9 mouse cellular contexts compared by ENCODE assay signal in the genomic region with DNA sequence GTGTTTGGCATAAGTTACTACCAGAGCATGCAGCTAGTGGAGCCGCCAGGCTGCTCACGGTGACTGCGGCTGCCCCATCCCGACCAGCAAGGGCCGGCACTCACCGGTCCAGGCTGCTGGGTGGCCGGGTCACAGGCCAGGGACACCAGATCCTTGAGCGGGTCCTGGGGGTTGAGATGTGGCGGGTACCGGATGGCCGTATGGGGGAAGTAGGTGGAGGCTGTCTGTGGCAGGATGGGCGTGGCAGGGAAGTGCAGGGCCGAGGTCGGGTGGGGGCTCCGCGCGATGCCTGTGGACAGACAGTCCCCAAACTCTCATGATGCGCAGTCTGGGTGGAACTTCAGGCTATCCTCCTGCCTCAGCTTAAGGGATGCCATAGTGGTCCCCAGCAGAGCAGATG. TPM values are rescaled to one million over a fixed set of nuclear protein-coding genes. Genes with fewer than 3 reads are reported as not detected.
A peak's percentile ranks its signal among the peaks of the same experiment; 100 is the strongest.
DNase-seq lines count a peak whose midpoint lies in the region; ATAC-seq lines count a peak whose summit lies in the region.
"Had no signal": no experiment of that assay in that cellular context is flagged by ENCODE, and none has a peak within 500 bp of the region (broad histone marks: within the 10 kb centered on the region; RNA-seq: fewer than 3 reads in every experiment).

No protein-coding gene starts in this region.

- peak; percentile 59 for DNase-seq in adrenal gland, adult 2 months
- DNase-seq in adrenal gland, adult 8-10 months: no peak
- peak; percentile 73 to 75 for DNase-seq in lung, adult 18-20 months
- DNase-seq in lung, postnatal 25 days (ENCODE audit: low spot score): no peak
- peak; percentile 58 to 66 for DNase-seq in kidney, postnatal 36 days
- DNase-seq in gastrocnemius, postnatal 4 days (ENCODE audit: low spot score in 2 of 2): no peak
- DNase-seq in thymus, postnatal 36 days: no peak

- ATAC-seq in megakaryocyte progenitor cell, adult 5-6 weeks (replicated peaks; ENCODE audit: poor library complexity): 0 out of 2 replicates have a peak, but pooled peaks have one; percentile 7
- ATAC-seq: forebrain, embryonic 16.5 days had no signal

RNA-seq across cellular contexts. Expression of a gene that starts 11.9 kb away (rescaled TPM):
- total RNA-seq in adrenal gland, adult 2 months (2021): 1 to 10 TPM; 1.4 to 1.6 TPM
- 4.5 and 5.4 TPM in 2 replicates for polyA plus RNA-seq in adrenal gland, adult 2 months (2012; rRNA removed)
- 1 to 10 TPM in 2 of 4 experiments, under 1 TPM in 2; 0.78 to 2.0 (median 0.96) TPM for total RNA-seq in adrenal gland, adult 8-10 months (2022)
- 31.0 and 31.4 TPM in 2 replicates for total RNA-seq in megakaryocyte progenitor cell, adult 5-6 weeks (2015)
- 7.5 and 17.1 TPM in 2 replicates for total RNA-seq in megakaryocyte progenitor cell, adult 5-6 weeks (2017)
- under 1 TPM; 0.91 to 0.98 TPM for total RNA-seq in gastrocnemius, postnatal 4 days (2021)

RNA-seq across cellular contexts. Expression of a gene that starts 15.9 kb away (rescaled TPM):
- total RNA-seq in adrenal gland, adult 2 months (2021): 1 to 10 TPM in 1 of 2 experiments, not detected in 1; 1.4 TPM
- 2.5 and 4.4 TPM in 2 replicates for polyA plus RNA-seq in adrenal gland, adult 2 months (2012; rRNA removed)
- total RNA-seq in adrenal gland, adult 8-10 months (2022): 1 to 10 TPM; 2.0 to 4.2 (median 2.6) TPM
- not detected in 2 replicates for total RNA-seq in megakaryocyte progenitor cell, adult 5-6 weeks (2015)
- total RNA-seq in megakaryocyte progenitor cell, adult 5-6 weeks (2017): 0.46 TPM in 1 of 2 replicates, not detected in the other
- 1 to 10 TPM; 1.3 to 2.0 TPM for total RNA-seq in gastrocnemius, postnatal 4 days (2021)

RNA-seq across cellular contexts. Expression of a gene that starts 20.5 kb away (rescaled TPM):
- total RNA-seq in adrenal gland, adult 2 months (2021): 1 to 10 TPM; 1.8 to 2.5 TPM
- polyA plus RNA-seq in adrenal gland, adult 2 months (2012; rRNA removed): 2.9 and 6.7 TPM in 2 replicates
- total RNA-seq in adrenal gland, adult 8-10 months (2022): 1 to 10 TPM in 2 of 4 experiments, under 1 TPM in 2; 0.65 to 2.9 (median 1.0) TPM
- total RNA-seq in megakaryocyte progenitor cell, adult 5-6 weeks (2015): 2.6 and 3.0 TPM in 2 replicates
- total RNA-seq in megakaryocyte progenitor cell, adult 5-6 weeks (2017): 0.62 and 1.7 TPM in 2 replicates
- total RNA-seq in gastrocnemius, postnatal 4 days (2021): 1 to 10 TPM in 1 of 2 experiments, under 1 TPM in 1; 0.70 to 1.5 TPM

RNA-seq across cellular contexts. Expression of a gene that starts 20.5 kb away (rescaled TPM):
- 10 to 100 TPM; 39.6 to 54.3 TPM for total RNA-seq in adrenal gland, adult 2 months (2021)
- 125 and 132 TPM in 2 replicates for polyA plus RNA-seq in adrenal gland, adult 2 months (2012; rRNA removed)
- total RNA-seq in adrenal gland, adult 8-10 months (2022): 10 to 100 TPM; 49.8 to 60.2 (median 55.0) TPM
- 9.3 and 13.7 TPM in 2 replicates for total RNA-seq in megakaryocyte progenitor cell, adult 5-6 weeks (2015)
- 36.5 and 52.5 TPM in 2 replicates for total RNA-seq in megakaryocyte progenitor cell, adult 5-6 weeks (2017)
- total RNA-seq in gastrocnemius, postnatal 4 days (2021): 10 to 100 TPM; 48.1 to 48.5 TPM

RNA-seq across cellular contexts. Expression of a gene that starts 26.4 kb away (rescaled TPM):
- total RNA-seq in adrenal gland, adult 2 months (2021): 10 to 100 TPM; 40.7 to 45.0 TPM
- polyA plus RNA-seq in adrenal gland, adult 2 months (2012; rRNA removed): 95.6 and 103 TPM in 2 replicates
- total RNA-seq in adrenal gland, adult 8-10 months (2022): 10 to 100 TPM; 47.1 to 52.7 (median 49.9) TPM
- total RNA-seq in megakaryocyte progenitor cell, adult 5-6 weeks (2015): 17.1 and 21.7 TPM in 2 replicates
- 17.3 and 17.8 TPM in 2 replicates for total RNA-seq in megakaryocyte progenitor cell, adult 5-6 weeks (2017)
- total RNA-seq in gastrocnemius, postnatal 4 days (2021): 10 to 100 TPM; 32.2 to 33.5 TPM

Comparison
In these comparisons a context has a peak if more than half of its experiments do, and no peak if none do; other contexts are left out.
1. DNase-seq: peak in adrenal gland, adult 2 months (single experiment), lung, adult 18-20 months (2 of 2) and kidney, postnatal 36 days (2 of 2); none in adrenal gland, adult 8-10 months (single experiment), lung, postnatal 25 days (single experiment), gastrocnemius, postnatal 4 days (0 of 2) and thymus, postnatal 36 days (0 of 2).